22 mouse cellular contexts compared by ENCODE assay signal in genomic region chr10:24392066-24392465, GRCm38 (mm10).
A peak's percentile ranks its signal among the peaks of the same experiment; 100 is the strongest.
DNase-seq lines count a peak whose midpoint lies in the region; ATAC-seq and TF ChIP-seq lines count a peak whose summit lies in the region.
"Had no signal": no experiment of that assay in that cellular context is flagged by ENCODE, and none has a peak within 500 bp of the region (broad histone marks: within the 10 kb centered on the region; RNA-seq: fewer than 3 reads in every experiment).

No protein-coding gene starts in this region.

- no peaks in the 10 kb centered on the region for H3K27me3 ChIP-seq in heart, postnatal 0 days (ENCODE audit: control insufficient read depth, insufficient read depth, low read length)
- H3K27me3 ChIP-seq in heart, embryonic 10.5 days (ENCODE audit: insufficient read depth, poor library complexity, severe bottlenecking): no peaks in the 10 kb centered on the region
- H3K27me3 ChIP-seq in lung, embryonic 14.5 days (ENCODE audit: insufficient read depth, low read length): no peaks in the 10 kb centered on the region
- H3K27me3 ChIP-seq in CH12.LX (replicated peaks): no peaks in the 10 kb centered on the region
- H3K27me3 ChIP-seq: liver, embryonic 15.5 days; neural tube, embryonic 15.5 days had no signal

- H3K4me3 ChIP-seq in heart, postnatal 0 days (ENCODE audit: low read depth, low read length): no peak overlapping the region
- no peak overlapping the region for H3K4me3 ChIP-seq in heart, embryonic 10.5 days
- no peak overlapping the region for H3K4me3 ChIP-seq in lung, embryonic 14.5 days (ENCODE audit: low read depth, low read length)
- no peak overlapping the region for H3K4me3 ChIP-seq in CH12.LX (replicated peaks in 1 of 3; ENCODE audit: low read depth in 2 of 3, low read length in 2 of 3, poor library complexity in 1 of 3)
- H3K4me3 ChIP-seq in embryonic fibroblast, embryonic 13.5 days (ENCODE audit: insufficient read depth, low read length): no peak overlapping the region
- H3K4me3 ChIP-seq: embryonic facial prominence, embryonic 10.5 days; limb, embryonic 10.5 days; liver, embryonic 15.5 days; midbrain, embryonic 10.5 days; neural tube, embryonic 15.5 days had no signal

- no peaks in the 10 kb centered on the region for H3K79me2 ChIP-seq in CH12.LX (replicated peaks; ENCODE audit: control insufficient read depth, extremely low read depth, insufficient read depth, poor library complexity, severe bottlenecking)

- H3K4me1 ChIP-seq in heart, postnatal 0 days (ENCODE audit: control insufficient read depth, insufficient read depth): no peaks in the 10 kb centered on the region
- no peaks in the 10 kb centered on the region for H3K4me1 ChIP-seq in heart, embryonic 10.5 days
- no peaks in the 10 kb centered on the region for H3K4me1 ChIP-seq in lung, embryonic 14.5 days (ENCODE audit: insufficient read depth)
- no peaks in the 10 kb centered on the region for H3K4me1 ChIP-seq in CH12.LX (ENCODE audit: control insufficient read depth in 1 of 2, insufficient read depth in 2 of 2)
- H3K4me1 ChIP-seq in embryonic fibroblast, embryonic 13.5 days (ENCODE audit: control insufficient read depth, insufficient read depth, low read length): peaks cover 9% of the 10 kb centered on the region; the same call in 1 of the 2 replicates
- H3K4me1 ChIP-seq: embryonic facial prominence, embryonic 10.5 days; limb, embryonic 10.5 days; liver, embryonic 15.5 days; midbrain, embryonic 10.5 days; neural tube, embryonic 15.5 days had no signal

- no peak for TF ChIP-seq POLR2A in CH12.LX (IDR thresholded peaks at IDR 0.05; ENCODE audit: low read depth, low read length)
- no peak for TF ChIP-seq POLR2A in embryonic fibroblast, embryonic 13.5 days (IDR thresholded peaks at IDR 0.05; ENCODE audit: low read depth, low read length)

- TF ChIP-seq EP300 in heart, postnatal 0 days (IDR thresholded peaks at IDR 0.05; ENCODE audit: low read depth): no peak
- no peak for TF ChIP-seq EP300 in CH12.LX (IDR thresholded peaks at IDR 0.05; ENCODE audit: low read length)

- no peak overlapping the region for H3K27ac ChIP-seq in heart, postnatal 0 days (ENCODE audit: low read depth)
- H3K27ac ChIP-seq in heart, embryonic 10.5 days: no peak overlapping the region
- H3K27ac ChIP-seq in lung, embryonic 14.5 days (ENCODE audit: low read depth): no peak overlapping the region
- H3K27ac ChIP-seq in CH12.LX (ENCODE audit: insufficient read depth, low read depth): no peak overlapping the region
- peak overlapping the region; percentile 95; the same call in 1 of the 2 replicates for H3K27ac ChIP-seq in embryonic fibroblast, embryonic 13.5 days (ENCODE audit: insufficient read depth, low read length)
- H3K27ac ChIP-seq: embryonic facial prominence, embryonic 10.5 days; hindbrain, postnatal 0 days; limb, embryonic 10.5 days; liver, embryonic 15.5 days; midbrain, embryonic 10.5 days; neural tube, embryonic 15.5 days had no signal

- H3K9ac ChIP-seq in heart, postnatal 0 days (replicated peaks; ENCODE audit: low read depth, low read length): no peak overlapping the region
- no peak overlapping the region for H3K9ac ChIP-seq in lung, embryonic 14.5 days
- H3K9ac ChIP-seq in CH12.LX (ENCODE audit: insufficient read depth, low read depth): no peak overlapping the region
- H3K9ac ChIP-seq: forebrain, postnatal 0 days; liver, embryonic 15.5 days; neural tube, embryonic 15.5 days had no signal

- TF ChIP-seq RAD21 in CH12.LX (IDR thresholded peaks at IDR 0.05; ENCODE audit: low read depth, low read length): no peak

- peak; percentile 47 for ATAC-seq in heart, postnatal 0 days (ENCODE audit: insufficient read depth, low read depth)
- no peak for ATAC-seq in lung, embryonic 14.5 days (ENCODE audit: insufficient read depth)
- ATAC-seq: forebrain, postnatal 0 days; hindbrain, postnatal 0 days had no signal

- dilution Hi-C loops in CH12.LX (cut with MboI; ENCODE audit: extremely low pct_ligation_motif_present, extremely low pct_unique_long_range_greater_than_20kb, low sequenced_read_pairs): no loop called here

- TF ChIP-seq CTCF in heart, postnatal 0 days (IDR thresholded peaks at IDR 0.05; ENCODE audit: low read depth): no peak
- no peak for TF ChIP-seq CTCF in lung, embryonic 14.5 days (IDR thresholded peaks at IDR 0.05; ENCODE audit: low read depth)
- no peak for TF ChIP-seq CTCF in CH12.LX (conservative IDR thresholded peaks at IDR 0.05 in 1 of 2, IDR thresholded peaks at IDR 0.05 in 1 of 2; ENCODE audit: low read depth in 2 of 2, low read length in 2 of 2)
- TF ChIP-seq CTCF in embryonic fibroblast, embryonic 13.5 days (IDR thresholded peaks at IDR 0.05; ENCODE audit: borderline replicate concordance, insufficient read depth, low read length): no peak

- H3K36me3 ChIP-seq in heart, postnatal 0 days (replicated peaks; ENCODE audit: control insufficient read depth, insufficient read depth, low read length): no peaks in the 10 kb centered on the region
- no peaks in the 10 kb centered on the region for H3K36me3 ChIP-seq in heart, embryonic 10.5 days
- no peaks in the 10 kb centered on the region for H3K36me3 ChIP-seq in lung, embryonic 14.5 days (ENCODE audit: insufficient read depth)
- H3K36me3 ChIP-seq in CH12.LX (replicated peaks in 1 of 2; ENCODE audit: control insufficient read depth in 1 of 2, insufficient read depth in 1 of 2, low read length in 1 of 2): no peaks in the 10 kb centered on the region
- H3K36me3 ChIP-seq: embryonic facial prominence, embryonic 10.5 days; limb, embryonic 10.5 days; liver, embryonic 15.5 days; midbrain, embryonic 10.5 days; neural tube, embryonic 15.5 days had no signal

- WGBS in heart, postnatal 0 days: 38% methylated on average over 3 of the region's 3 CpGs
- WGBS in heart, embryonic 10.5 days: 63% methylated on average over 3 of the region's 3 CpGs
- 64% methylated on average over 3 of the region's 3 CpGs for WGBS in lung, embryonic 14.5 days

- no peak for DNase-seq in heart, postnatal 0 days (ENCODE audit: low spot score)
- DNase-seq in heart, embryonic 10.5 days (ENCODE audit: low spot score): no peak
- peak; percentile 14 for DNase-seq in lung, embryonic 14.5 days
- DNase-seq in lung, postnatal 14 days: no peak
- peak; percentile 4 for DNase-seq in CH12.LX (ENCODE audit: extremely low read depth)
- no peak for DNase-seq in adrenal gland, postnatal 25 days
- DNase-seq in thymus, adult 18-20 months: no peak
- DNase-seq: adrenal gland, adult 2 months; cerebellum, adult 11-12 months; cerebellum, postnatal 10 days; forebrain, postnatal 0 days; kidney, adult 11 months; liver; right cerebral cortex, adult 18-20 months; right cerebral cortex, postnatal 4 days had no signal

- H3K9me3 ChIP-seq in heart, postnatal 0 days (replicated peaks; ENCODE audit: control insufficient read depth, low read length): no peaks in the 10 kb centered on the region
- no peaks in the 10 kb centered on the region for H3K9me3 ChIP-seq in heart, embryonic 10.5 days
- H3K9me3 ChIP-seq in lung, embryonic 14.5 days (ENCODE audit: low read depth, low read length): no peaks in the 10 kb centered on the region
- H3K9me3 ChIP-seq in CH12.LX (replicated peaks; ENCODE audit: low read length): no peaks in the 10 kb centered on the region
- H3K9me3 ChIP-seq: embryonic facial prominence, embryonic 10.5 days; limb, embryonic 10.5 days; liver, embryonic 15.5 days; midbrain, embryonic 10.5 days; neural tube, embryonic 15.5 days had no signal

- in situ Hi-C loops in CH12.LX (cut with MboI; ENCODE audit: low pct_ligation_motif_present, low pct_unique_long_range_greater_than_20kb, low sequenced_read_pairs): loop anchor here (25.0 kb wide), 1 partner anchor 220 kb away; no protein-coding TSS in a partner anchor

- H3K4me2 ChIP-seq in heart, postnatal 0 days (ENCODE audit: low read depth, low read length): no peak overlapping the region
- H3K4me2 ChIP-seq in lung, embryonic 14.5 days: no peak overlapping the region
- no peak overlapping the region for H3K4me2 ChIP-seq in CH12.LX (ENCODE audit: insufficient read depth, low read depth, poor library complexity, severe bottlenecking)
- H3K4me2 ChIP-seq: liver, embryonic 15.5 days; neural tube, embryonic 15.5 days had no signal

TF ChIP-seq in CH12.LX, 34 proteins besides CTCF, POLR2A, EP300 and RAD21:
- TF ChIP-seq MAX (IDR thresholded peaks at IDR 0.05; ENCODE audit: low read length) (no peak), MEF2A (IDR thresholded peaks at IDR 0.05; ENCODE audit: borderline replicate concordance, low read depth, low read length) (no peak), PAX5 (IDR thresholded peaks at IDR 0.05; ENCODE audit: low read length) (no peak)
TF ChIP-seq in CH12.LX: peak in this region for 0.

Comparison
In these comparisons a context has a peak if more than half of its experiments do, and no peak if none do; other contexts are left out.
1. DNase-seq: peak in lung, embryonic 14.5 days (single experiment) and CH12.LX (single experiment); none in heart, postnatal 0 days (single experiment), heart, embryonic 10.5 days (single experiment), lung, postnatal 14 days (single experiment), adrenal gland, postnatal 25 days (single experiment) and thymus, adult 18-20 months (0 of 2).